9 mouse cellular contexts compared by ENCODE assay signal in genomic region chr15:80175316-80175715, GRCm38 (mm10). TPM values are rescaled to one million over a fixed set of nuclear protein-coding genes. Genes with fewer than 3 reads are reported as not detected.
A peak's percentile ranks its signal among the peaks of the same experiment; 100 is the strongest.
DNase-seq lines count a peak whose midpoint lies in the region; ATAC-seq and TF ChIP-seq lines count a peak whose summit lies in the region.
"Had no signal": no experiment of that assay in that cellular context is flagged by ENCODE, and none has a peak within 500 bp of the region (broad histone marks: within the 10 kb centered on the region; RNA-seq: fewer than 3 reads in every experiment).

No protein-coding gene starts in this region.

- peaks cover 14% of the 10 kb centered on the region for H3K27me3 ChIP-seq in kidney, embryonic 15.5 days
- H3K27me3 ChIP-seq in embryonic facial prominence, embryonic 14.5 days (replicated peaks; ENCODE audit: control insufficient read depth, insufficient read depth, low read length) = no peaks in the 10 kb centered on the region
- H3K27me3 ChIP-seq in intestine, embryonic 15.5 days (replicated peaks) = no peaks in the 10 kb centered on the region
- no peaks in the 10 kb centered on the region for H3K27me3 ChIP-seq in neural tube, embryonic 13.5 days
- H3K27me3 ChIP-seq in thymus, adult 2 months (ENCODE audit: control insufficient read depth, insufficient read depth, low read length) = peaks cover 20% of the 10 kb centered on the region; the same call in 1 of the 2 replicates

- WGBS in kidney, embryonic 15.5 days = 66% methylated on average over 9 of the region's 9 CpGs
- WGBS in embryonic facial prominence, embryonic 14.5 days = 67% methylated on average over 9 of the region's 9 CpGs
- 76% methylated on average over 9 of the region's 9 CpGs for WGBS in intestine, embryonic 15.5 days
- WGBS in neural tube, embryonic 13.5 days = 66% methylated on average over 9 of the region's 9 CpGs
- WGBS in thymus, adult 2 months = 84% methylated on average over 9 of the region's 9 CpGs

- H3K27ac ChIP-seq in kidney, embryonic 15.5 days = no peak overlapping the region
- no peak overlapping the region for H3K27ac ChIP-seq in embryonic facial prominence, embryonic 14.5 days (replicated peaks; ENCODE audit: low read depth, low read length)
- no peak overlapping the region for H3K27ac ChIP-seq in intestine, embryonic 15.5 days
- H3K27ac ChIP-seq in neural tube, embryonic 13.5 days (replicated peaks) = no peak overlapping the region
- no peak overlapping the region for H3K27ac ChIP-seq in thymus, adult 2 months (ENCODE audit: control insufficient read depth, insufficient read depth, low read length)

- no peak for ATAC-seq in kidney, embryonic 15.5 days (replicated peaks; ENCODE audit: low FRiP score)
- no peak for ATAC-seq in embryonic facial prominence, embryonic 14.5 days (ENCODE audit: low read depth)
- no peak for ATAC-seq in intestine, embryonic 15.5 days
- ATAC-seq in neural tube, embryonic 13.5 days (ENCODE audit: low read depth) = no peak

- no peaks in the 10 kb centered on the region for H3K9me3 ChIP-seq in kidney, embryonic 15.5 days (replicated peaks)
- H3K9me3 ChIP-seq in embryonic facial prominence, embryonic 14.5 days (ENCODE audit: control insufficient read depth, low read length) = no peaks in the 10 kb centered on the region
- H3K9me3 ChIP-seq in intestine, embryonic 15.5 days = no peaks in the 10 kb centered on the region
- H3K9me3 ChIP-seq in neural tube, embryonic 13.5 days = no peaks in the 10 kb centered on the region

- H3K4me2 ChIP-seq in kidney, embryonic 15.5 days = peak overlapping the region; percentile 97
- peak overlapping the region; percentile 61 for H3K4me2 ChIP-seq in embryonic facial prominence, embryonic 14.5 days (ENCODE audit: low read depth, low read length)
- peak overlapping the region; percentile 86 for H3K4me2 ChIP-seq in intestine, embryonic 15.5 days (replicated peaks)
- H3K4me2 ChIP-seq in neural tube, embryonic 13.5 days = peak overlapping the region; percentile 75

- TF ChIP-seq POLR2A in thymus, adult 2 months (IDR thresholded peaks at IDR 0.05; ENCODE audit: control insufficient read depth, extremely low read depth, insufficient read depth, low read length, poor library complexity) = no peak

- H3K4me1 ChIP-seq in kidney, embryonic 15.5 days = peaks cover 46% of the 10 kb centered on the region
- H3K4me1 ChIP-seq in embryonic facial prominence, embryonic 14.5 days (ENCODE audit: control insufficient read depth, insufficient read depth, low read length) = peaks cover 22% of the 10 kb centered on the region
- H3K4me1 ChIP-seq in intestine, embryonic 15.5 days (replicated peaks) = peaks cover 27% of the 10 kb centered on the region
- H3K4me1 ChIP-seq in neural tube, embryonic 13.5 days (replicated peaks) = peaks cover 61% of the 10 kb centered on the region
- peaks cover 7% of the 10 kb centered on the region for H3K4me1 ChIP-seq in thymus, adult 2 months (replicated peaks; ENCODE audit: control insufficient read depth, insufficient read depth, low read length)

- H3K9ac ChIP-seq in kidney, embryonic 15.5 days = no peak overlapping the region
- peak overlapping the region; percentile 92; the same call in 1 of the 2 replicates for H3K9ac ChIP-seq in embryonic facial prominence, embryonic 14.5 days (ENCODE audit: low read depth, low read length)
- H3K9ac ChIP-seq in intestine, embryonic 15.5 days = 0 out of 2 replicates have a peak overlapping the region, but pooled peaks have one; percentile 91
- H3K9ac ChIP-seq in neural tube, embryonic 13.5 days = peak overlapping the region; percentile 99

- TF ChIP-seq CTCF in thymus, adult 2 months (IDR thresholded peaks at IDR 0.05; ENCODE audit: borderline replicate concordance, control insufficient read depth, extremely low read depth, insufficient read depth, low read length, poor library complexity) = no peak

- DNase-seq in kidney, postnatal 25 days = no peak
- DNase-seq in embryonic facial prominence, embryonic 14.5 days (ENCODE audit: low spot score) = no peak
- DNase-seq in kidney, adult 8-10 months = no peak
- DNase-seq in thymus, adult 2 months = no peak
- DNase-seq in embryo, embryonic 10.5 days (ENCODE audit: low spot score) = no peak
- DNase-seq: layer of hippocampus, postnatal 36 days had no signal

- peak overlapping the region; percentile 83 for H3K4me3 ChIP-seq in kidney, embryonic 15.5 days (replicated peaks)
- peak overlapping the region; percentile 88 for H3K4me3 ChIP-seq in embryonic facial prominence, embryonic 14.5 days (ENCODE audit: low read depth, low read length)
- peak overlapping the region; percentile 73 for H3K4me3 ChIP-seq in intestine, embryonic 15.5 days (replicated peaks)
- H3K4me3 ChIP-seq in neural tube, embryonic 13.5 days = peak overlapping the region; percentile 95
- no peak overlapping the region for H3K4me3 ChIP-seq in thymus, adult 2 months (ENCODE audit: control insufficient read depth, insufficient read depth, low read length)

- H3K36me3 ChIP-seq in kidney, embryonic 15.5 days = no peaks in the 10 kb centered on the region
- no peaks in the 10 kb centered on the region for H3K36me3 ChIP-seq in embryonic facial prominence, embryonic 14.5 days (ENCODE audit: control insufficient read depth, insufficient read depth, low read length)
- H3K36me3 ChIP-seq in intestine, embryonic 15.5 days = no peaks in the 10 kb centered on the region
- H3K36me3 ChIP-seq in neural tube, embryonic 13.5 days = no peaks in the 10 kb centered on the region
- no peaks in the 10 kb centered on the region for H3K36me3 ChIP-seq in thymus, adult 2 months (ENCODE audit: control insufficient read depth, insufficient read depth, low read length)

RNA-seq across cellular contexts. Expression of gene Mgat3, which starts 1.8 kb away (rescaled TPM):
- 6.4 and 7.3 TPM in 2 replicates for polyA plus RNA-seq in kidney, embryonic 15.5 days (2015; fragmentation: Nextera tagmentation; extraction: Ambion mirVana)
- 7.3 and 7.8 TPM in 2 replicates for polyA plus RNA-seq in embryonic facial prominence, embryonic 14.5 days (2014; fragmentation: Nextera tagmentation; extraction: Ambion mirVana)
- 12.1 and 13.6 TPM in 2 replicates for polyA plus RNA-seq in intestine, embryonic 15.5 days (2015; fragmentation: Nextera tagmentation; extraction: Ambion mirVana)
- 13.3 and 14.6 TPM in 2 replicates for polyA plus RNA-seq in neural tube, embryonic 13.5 days (2015; fragmentation: Nextera tagmentation; extraction: Ambion mirVana)
- polyA plus RNA-seq in thymus, adult 2 months (2012; rRNA removed) = 16.2 and 20.3 TPM in 2 replicates

RNA-seq across cellular contexts. Expression of gene Tab1, which starts 42.4 kb away (rescaled TPM):
- polyA plus RNA-seq in kidney, embryonic 15.5 days (2015; fragmentation: Nextera tagmentation; extraction: Ambion mirVana) = 34.6 and 39.1 TPM in 2 replicates
- polyA plus RNA-seq in embryonic facial prominence, embryonic 14.5 days (2014; fragmentation: Nextera tagmentation; extraction: Ambion mirVana) = 27.6 and 36.3 TPM in 2 replicates
- 28.5 and 29.0 TPM in 2 replicates for polyA plus RNA-seq in intestine, embryonic 15.5 days (2015; fragmentation: Nextera tagmentation; extraction: Ambion mirVana)
- 35.9 and 38.9 TPM in 2 replicates for polyA plus RNA-seq in neural tube, embryonic 13.5 days (2015; fragmentation: Nextera tagmentation; extraction: Ambion mirVana)
- 53.8 and 61.0 TPM in 2 replicates for polyA plus RNA-seq in thymus, adult 2 months (2012; rRNA removed)

RNA-seq across cellular contexts. Expression of gene Mief1, which starts 58.5 kb away (rescaled TPM):
- 35.3 and 37.6 TPM in 2 replicates for polyA plus RNA-seq in kidney, embryonic 15.5 days (2015; fragmentation: Nextera tagmentation; extraction: Ambion mirVana)
- 27.9 and 30.0 TPM in 2 replicates for polyA plus RNA-seq in embryonic facial prominence, embryonic 14.5 days (2014; fragmentation: Nextera tagmentation; extraction: Ambion mirVana)
- 29.7 and 33.1 TPM in 2 replicates for polyA plus RNA-seq in intestine, embryonic 15.5 days (2015; fragmentation: Nextera tagmentation; extraction: Ambion mirVana)
- polyA plus RNA-seq in neural tube, embryonic 13.5 days (2015; fragmentation: Nextera tagmentation; extraction: Ambion mirVana) = 37.8 and 39.1 TPM in 2 replicates
- 32.7 and 36.3 TPM in 2 replicates for polyA plus RNA-seq in thymus, adult 2 months (2012; rRNA removed)
